In genomic region chr7:6868831-6869230, GRCm38 (mm10) we compare ENCODE assay signal across 17 mouse cellular contexts.
"Had no signal": no experiment of that assay in that cellular context is flagged by ENCODE, and none has a peak within 500 bp of the region (broad histone marks: within the 10 kb centered on the region; RNA-seq: fewer than 3 reads in every experiment).

No protein-coding gene starts in this region.

- ATAC-seq: liver, postnatal 0 days; lung, postnatal 0 days had no signal

- H3K27ac ChIP-seq: liver, embryonic 15.5 days; lung, embryonic 15.5 days; macrophage; neural tube, embryonic 12.5 days; stomach, embryonic 15.5 days; stomach, postnatal 0 days had no signal

- DNase-seq: liver, postnatal 0 days; lung, adult 2 months; lung, postnatal 14 days; lung, postnatal 36 days; right cerebral cortex, postnatal 14 days; thymus, adult 2 months; thymus, postnatal 25 days; thymus, postnatal 4 days had no signal

- H3K36me3 ChIP-seq: liver, embryonic 15.5 days; lung, embryonic 15.5 days; midbrain, embryonic 12.5 days; neural tube, embryonic 12.5 days; stomach, embryonic 15.5 days had no signal

- H3K9me3 ChIP-seq: liver, embryonic 15.5 days; lung, embryonic 15.5 days; midbrain, embryonic 12.5 days; neural tube, embryonic 12.5 days; stomach, embryonic 15.5 days had no signal

- H3K4me3 ChIP-seq: liver, embryonic 15.5 days; lung, embryonic 15.5 days; megakaryocyte, embryonic 14.5 days; midbrain, embryonic 12.5 days; neural tube, embryonic 12.5 days; stomach, embryonic 15.5 days had no signal

- H3K4me2 ChIP-seq: liver, embryonic 15.5 days; lung, embryonic 15.5 days; midbrain, embryonic 12.5 days; neural tube, embryonic 12.5 days; stomach, embryonic 15.5 days had no signal

- H3K27me3 ChIP-seq: liver, embryonic 15.5 days; lung, embryonic 15.5 days; megakaryocyte, embryonic 14.5 days; midbrain, embryonic 12.5 days; neural tube, embryonic 12.5 days; stomach, embryonic 15.5 days had no signal

- H3K4me1 ChIP-seq: liver, embryonic 15.5 days; lung, embryonic 15.5 days; megakaryocyte, embryonic 14.5 days; neural tube, embryonic 12.5 days; stomach, embryonic 15.5 days had no signal

- H3K9ac ChIP-seq: liver, embryonic 15.5 days; liver, postnatal 0 days; lung, embryonic 15.5 days; midbrain, embryonic 12.5 days; neural tube, embryonic 12.5 days; stomach, embryonic 15.5 days had no signal
